8 mouse cellular contexts compared by ENCODE assay signal in genomic region chr4:152186205-152187082, GRCm38 (mm10). TPM values are rescaled to one million over a fixed set of nuclear protein-coding genes. Genes with fewer than 3 reads are reported as not detected.
DNase-seq lines count a peak whose midpoint lies in the region; ATAC-seq and TF ChIP-seq lines count a peak whose summit lies in the region.

No protein-coding gene starts in this region.

- peak overlapping the region; percentile 74 for H3K4me2 ChIP-seq in heart, embryonic 12.5 days
- H3K4me2 ChIP-seq in liver, embryonic 13.5 days: peak overlapping the region; percentile 44

- no peak for TF ChIP-seq POLR2A in small intestine, adult 2 months (IDR thresholded peaks at IDR 0.05; ENCODE audit: low read depth, low read length)

- TF ChIP-seq CTCF in G1E (IDR thresholded peaks at IDR 0.05; ENCODE audit: low read depth, low read length): no peak
- no peak for TF ChIP-seq CTCF in small intestine, adult 2 months (IDR thresholded peaks at IDR 0.05; ENCODE audit: extremely low read depth, insufficient read length, insufficient replicate concordance, low read depth, low read length)

- ATAC-seq in G1E (ENCODE audit: extremely low read depth, insufficient number of reproducible peaks, low FRiP score, poor library complexity, severe bottlenecking): peak; percentile 22; the same call in 1 of the 2 replicates
- ATAC-seq in heart, embryonic 12.5 days (ENCODE audit: insufficient number of reproducible peaks, low FRiP score): 0 out of 2 replicates have a peak, but pooled peaks have one; percentile 13
- no peak for ATAC-seq in liver, embryonic 13.5 days (ENCODE audit: low read depth)

- peaks cover 54% of the 10 kb centered on the region for H3K36me3 ChIP-seq in G1E (replicated peaks)
- H3K36me3 ChIP-seq in heart, embryonic 12.5 days: peaks cover 6% of the 10 kb centered on the region
- no peaks in the 10 kb centered on the region for H3K36me3 ChIP-seq in liver, embryonic 13.5 days
- H3K36me3 ChIP-seq in small intestine, adult 2 months (ENCODE audit: control insufficient read depth, insufficient read depth, low read length): 0 out of 2 replicates have a peak, but pooled peaks cover 2% of the 10 kb centered on the region

- H3K27ac ChIP-seq in heart, embryonic 12.5 days (ENCODE audit: poor library complexity, severe bottlenecking): peak overlapping the region; percentile 97
- H3K27ac ChIP-seq in liver, embryonic 13.5 days: peak overlapping the region; percentile 79
- peak overlapping the region; percentile 36 for H3K27ac ChIP-seq in small intestine, adult 2 months (ENCODE audit: insufficient read depth, low read depth, low read length)

- intact Hi-C loops in left cerebral cortex, postnatal 10 days (cut with DNase I): no loop called here

- H3K27me3 ChIP-seq in G1E (ENCODE audit: insufficient read depth, low read length): no peaks in the 10 kb centered on the region
- H3K27me3 ChIP-seq in heart, embryonic 12.5 days (replicated peaks): no peaks in the 10 kb centered on the region
- H3K27me3 ChIP-seq in liver, embryonic 13.5 days: no peaks in the 10 kb centered on the region
- no peaks in the 10 kb centered on the region for H3K27me3 ChIP-seq in small intestine, adult 2 months (ENCODE audit: control insufficient read depth, insufficient read depth, low read length)

- DNase-seq in 3T3-L1 (ENCODE audit: low read depth, low spot score) (peak; percentile 96), G1E (ENCODE audit: low spot score) (peak; percentile 54)
- DNase-seq in liver, embryonic 13.5 days: no peak
- DNase-seq in left cerebral cortex, postnatal 10 days (ENCODE audit: extremely low spot score in 1 of 2, low spot score in 2 of 2): no peak
- DNase-seq in cerebellum, postnatal 14 days: no peak
- no peak for DNase-seq in B cell, adult 2 months

- 27% methylated on average over 14 of the region's 14 CpGs for WGBS in heart, embryonic 12.5 days
- 22% methylated on average over 14 of the region's 14 CpGs for WGBS in liver, embryonic 13.5 days (ENCODE audit: insufficient replicate concordance)
- WGBS in small intestine, adult 2 months: 70% methylated on average over 14 of the region's 14 CpGs

- peak overlapping the region; percentile 71 for H3K9ac ChIP-seq in heart, embryonic 12.5 days
- peak overlapping the region; percentile 42 for H3K9ac ChIP-seq in liver, embryonic 13.5 days

- peaks cover 63% of the 10 kb centered on the region for H3K4me1 ChIP-seq in G1E (ENCODE audit: insufficient read depth, low read depth, low read length)
- H3K4me1 ChIP-seq in heart, embryonic 12.5 days (replicated peaks): peaks cover 63% of the 10 kb centered on the region
- H3K4me1 ChIP-seq in liver, embryonic 13.5 days (replicated peaks): peaks cover 58% of the 10 kb centered on the region
- peaks cover 23% of the 10 kb centered on the region for H3K4me1 ChIP-seq in small intestine, adult 2 months (ENCODE audit: control insufficient read depth, insufficient read depth, insufficient read length, low read length)

- H3K4me3 ChIP-seq in G1E (ENCODE audit: low read depth, low read length): peak overlapping the region; percentile 57; the same call in 1 of the 2 replicates
- H3K4me3 ChIP-seq in heart, embryonic 12.5 days: peak overlapping the region; percentile 43
- peak overlapping the region; percentile 23 for H3K4me3 ChIP-seq in liver, embryonic 13.5 days (replicated peaks)
- peak overlapping the region; percentile 7; the same call in 1 of the 2 replicates for H3K4me3 ChIP-seq in small intestine, adult 2 months (ENCODE audit: low read depth, low read length)

- no peaks in the 10 kb centered on the region for H3K9me3 ChIP-seq in G1E (replicated peaks)
- no peaks in the 10 kb centered on the region for H3K9me3 ChIP-seq in heart, embryonic 12.5 days (replicated peaks)
- no peaks in the 10 kb centered on the region for H3K9me3 ChIP-seq in liver, embryonic 13.5 days (replicated peaks)

RNA-seq across cellular contexts. Expression of gene Acot7, which starts 8.5 kb away (rescaled TPM):
- total RNA-seq in G1E (2014; fragmentation: Nextera tagmentation) (17.1 and 22.1 TPM in 2 replicates), G1E (2017) (17.6 and 18.6 TPM in 2 replicates)
- polyA plus RNA-seq in G1E (2012): 46.2 and 51.1 TPM in 2 replicates
- polyA plus RNA-seq in heart, embryonic 12.5 days (2016; fragmentation: Nextera tagmentation; extraction: Ambion mirVana): 63.4 and 64.6 TPM in 2 replicates
- 24.8 and 25.2 TPM in 2 replicates for polyA plus RNA-seq in liver, embryonic 13.5 days (2015; fragmentation: Nextera tagmentation; extraction: Ambion mirVana)
- 30.0 and 33.4 TPM in 2 replicates for polyA plus RNA-seq in small intestine, adult 2 months (2012; rRNA removed)
- 100 to 1,000 TPM; 415 to 420 TPM for total RNA-seq in left cerebral cortex, postnatal 10 days (2021)

RNA-seq across cellular contexts. Expression of gene Hes2, which starts 27.8 kb away (rescaled TPM):
- total RNA-seq in G1E (2014; fragmentation: Nextera tagmentation) (not detected in 2 replicates), G1E (2017) (0.33 and 0.46 TPM in 2 replicates)
- polyA plus RNA-seq in G1E (2012): 0.04 and 0.18 TPM in 2 replicates
- polyA plus RNA-seq in heart, embryonic 12.5 days (2016; fragmentation: Nextera tagmentation; extraction: Ambion mirVana): not detected in 2 replicates
- polyA plus RNA-seq in liver, embryonic 13.5 days (2015; fragmentation: Nextera tagmentation; extraction: Ambion mirVana): 0.06 TPM in 1 of 2 replicates, not detected in the other
- 8.3 and 51.7 TPM in 2 replicates for polyA plus RNA-seq in small intestine, adult 2 months (2012; rRNA removed)
- not detected for total RNA-seq in left cerebral cortex, postnatal 10 days (2021)

RNA-seq across cellular contexts. Expression of gene Espn, which starts 34.3 kb away (rescaled TPM):
- total RNA-seq in G1E (2014; fragmentation: Nextera tagmentation) (9.3 and 16.4 TPM in 2 replicates), G1E (2017) (4.2 and 4.3 TPM in 2 replicates)
- 48.0 and 61.7 TPM in 2 replicates for polyA plus RNA-seq in G1E (2012)
- polyA plus RNA-seq in heart, embryonic 12.5 days (2016; fragmentation: Nextera tagmentation; extraction: Ambion mirVana): 1.3 and 1.6 TPM in 2 replicates
- polyA plus RNA-seq in liver, embryonic 13.5 days (2015; fragmentation: Nextera tagmentation; extraction: Ambion mirVana): 1.8 and 2.1 TPM in 2 replicates
- polyA plus RNA-seq in small intestine, adult 2 months (2012; rRNA removed): 124 and 572 TPM in 2 replicates
- under 1 TPM; 0.32 to 0.41 TPM for total RNA-seq in left cerebral cortex, postnatal 10 days (2021)

Comparison
In these comparisons a context has a peak if more than half of its experiments do, and no peak if none do; other contexts are left out.
1. DNase-seq: peak in 3T3-L1 (single experiment) and G1E (single experiment); none in liver, embryonic 13.5 days (single experiment), left cerebral cortex, postnatal 10 days (0 of 2), cerebellum, postnatal 14 days (0 of 2) and B cell, adult 2 months (0 of 2).
2. H3K4me3 ChIP-seq: peak in every context shown above with its lines; median percentile 57 in G1E; 43 in heart, embryonic 12.5 days; 23 in liver, embryonic 13.5 days; 7 in small intestine, adult 2 months.
3. H3K27ac ChIP-seq: peak in every context shown above with its lines; median percentile 97 in heart, embryonic 12.5 days; 79 in liver, embryonic 13.5 days; 36 in small intestine, adult 2 months.
4. RNA of gene Espn, which starts 34.3 kb away (polyA plus RNA-seq): 124 to 572 TPM in small intestine, adult 2 months and 48.0 to 61.7 TPM in G1E; 1.8 to 2.1 TPM in liver, embryonic 13.5 days and 1.3 to 1.6 TPM in heart, embryonic 12.5 days; every median in the first group is over 10 times any median in the second.